Mouse (Mus musculus): ENCODE data around the gene March1.

GRCm38 (mm10) chr8:66332206-66332605 lies 714.5 kb downstream of the March1 start:
- no peak for TF ChIP-seq CTCF (IDR thresholded peaks at IDR 0.05; ENCODE audit: low read depth)
- TF ChIP-seq EP300 (optimal IDR thresholded peaks at IDR 0.05) = no peak
